Mouse (Mus musculus) spleen, embryonic (tissue): ENCODE results near the gene Cx3cl1.

Source experiments
- CTCF ChIA-PET: fragments of 350-600 bp; sonication (Branson Sonifier 250); formaldehyde crosslinking; loops from one replicate; lab custom pipeline; 2022; lab: Charles Lee

The Cx3cl1 gene

DNA sequence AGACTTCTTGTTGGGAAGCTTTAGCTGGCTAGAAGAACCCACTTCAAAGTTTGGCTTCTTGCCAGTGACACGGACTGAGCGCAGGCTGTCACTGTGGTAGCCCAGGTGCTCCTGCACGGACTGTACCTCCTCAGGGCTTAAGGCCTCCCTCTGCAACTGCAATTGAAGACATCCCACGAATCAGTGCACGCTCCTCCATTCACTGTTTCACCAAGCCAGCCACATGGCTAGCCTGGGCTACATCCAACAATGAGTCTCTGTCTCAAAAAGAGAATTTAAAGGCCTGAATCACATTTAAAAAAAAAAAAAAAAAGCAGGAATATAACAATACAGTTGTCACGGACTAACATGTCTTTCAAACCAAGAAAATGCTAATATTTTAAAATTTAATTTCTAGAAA lies 56.5 kb downstream of the Cx3cl1 start:
- CTCF ChIA-PET = interaction anchor here (0.6 to 0.7 kb wide), 2 partner anchors 127 to 410 kb away, joined by 5 read pairs; no protein-coding TSS in a partner anchor
